Mouse (Mus musculus) G1E (cell line): ENCODE data around the gene Casp3. TPM values are rescaled to one million over a fixed set of nuclear protein-coding genes. Genes with fewer than 3 reads are reported as not detected.

Source experiments
- ATAC-seq: 2 replicates; pipeline ENCODE4 v1.8.0; 2016; ENCODE audit warnings: mild to moderate bottlenecking; ENCODE audit not compliant: insufficient number of reproducible peaks, poor library complexity, low FRiP score, severe bottlenecking; ENCODE audit errors: extremely low read depth
- DNase-seq: peaks from one replicate; pipeline ENCODE4 v3.0.0; 2012; ENCODE audit warnings: low spot score
- H3K27me3 ChIP-seq: 2 replicates; pipeline ENCODE4 v1.6.1; 2012; ENCODE audit warnings: mild to moderate bottlenecking, low read length, inconsistent platforms; ENCODE audit not compliant: insufficient read depth
- H3K36me3 ChIP-seq: replicated peaks from 2 replicates; pipeline ENCODE3; 2012; ENCODE audit warnings: mild to moderate bottlenecking, inconsistent platforms
- H3K4me1 ChIP-seq: 2 replicates; pipeline ENCODE4 v1.6.1; 2012; ENCODE audit warnings: low read depth, low read length, inconsistent platforms, mixed read lengths; ENCODE audit not compliant: insufficient read depth
- H3K4me3 ChIP-seq: 2 replicates; pipeline ENCODE4 v1.5.1; 2012; ENCODE audit warnings: low read depth, mild to moderate bottlenecking, inconsistent platforms, low read length, moderate library complexity, mixed read lengths
- H3K9me3 ChIP-seq: replicated peaks from 2 replicates; pipeline ENCODE4 v1.6.1; 2012; ENCODE audit warnings: inconsistent platforms
- CTCF ChIP-seq: IDR thresholded peaks from 2 replicates; pipeline ENCODE4 v1.5.1; 2012; ENCODE audit warnings: low read depth, low read length, inconsistent platforms, mixed read lengths
- GATA1 ChIP-seq: IDR thresholded peaks from 2 replicates; pipeline ENCODE4 v1.6.1; 2012; ENCODE audit warnings: borderline replicate concordance, low read length, inconsistent platforms, mixed read lengths
- GATA2 ChIP-seq: IDR thresholded peaks from 2 replicates; pipeline ENCODE4 v1.6.1; 2012; ENCODE audit warnings: low read depth, low read length, inconsistent platforms, borderline replicate concordance
- POLR2AphosphoS5 ChIP-seq: IDR thresholded peaks from 2 replicates; pipeline ENCODE4 v1.6.1; 2012; ENCODE audit warnings: low read depth, low read length, inconsistent platforms; ENCODE audit not compliant: insufficient replicate concordance
- TAL1 ChIP-seq: conservative IDR thresholded peaks from 2 replicates; pipeline ENCODE4 v1.6.1; 2012; ENCODE audit warnings: low read depth, low read length, inconsistent platforms, mixed read lengths
- polyA plus RNA-seq: library from polyadenylated mRNA; stranded (reverse); fragments of >175 nt; gene quantifications from 2 replicates; pipeline ENCODE4 v1.2.3, GENCODE M21; 2012
- total RNA-seq, 2 experiments: library from RNA; stranded (forward) in 1 of 2; stranded (reverse) in 1 of 2; fragments of 200-1000 nt in 1 of 2; fragments of >200 nt in 1 of 2; fragmentation: Nextera tagmentation in 1 of 2; gene quantifications; 2 replicates each; pipeline ENCODE4 v1.2.3; 2014 to 2017

The Casp3 gene
- total and polyA plus RNA-seq, 3 experiments = 38.8 to 390 (median 102) TPM

- Histone ChIP-seq H3K9me3 (no peaks in the 10 kb centered on the region), H3K27me3 (no peaks in the 10 kb centered on the region), H3K36me3 (peaks cover 80% of the 10 kb centered on the region), H3K4me3 (no peak overlapping the region), H3K4me1 (peaks cover 77% of the 10 kb centered on the region)
- ATAC-seq (no peak), DNase-seq (no peak)
- TF ChIP-seq GATA1 (no peak), CTCF (no peak), GATA2 (no peak), POLR2AphosphoS5 (no peak), TAL1 (no peak)
These were observed 9.6 kb downstream of the Casp3 start for GRCm38 (mm10) chr8:46626642-46627041.

- H3K9me3 ChIP-seq = no peaks in the 10 kb centered on the region
- no peak for ATAC-seq
- TF ChIP-seq POLR2AphosphoS5 (no peak), TAL1 (no peak), CTCF (no peak), GATA2 (no peak), GATA1 (no peak)
- H3K36me3 ChIP-seq = peaks cover 82% of the 10 kb centered on the region
- H3K4me3 ChIP-seq = no peak overlapping the region
- H3K4me1 ChIP-seq = peaks cover 66% of the 10 kb centered on the region
- DNase-seq = no peak
- no peaks in the 10 kb centered on the region for H3K27me3 ChIP-seq
These were observed 10.8 kb downstream of the Casp3 start for GRCm38 (mm10) chr8:46627881-46628280.

GRCm38 (mm10) chr8:46628645-46629044, 11.6 kb downstream of the Casp3 start:
- Histone ChIP-seq H3K36me3 (peaks cover 88% of the 10 kb centered on the region), H3K4me3 (no peak overlapping the region), H3K9me3 (no peaks in the 10 kb centered on the region), H3K4me1 (peaks cover 63% of the 10 kb centered on the region), H3K27me3 (no peaks in the 10 kb centered on the region)
- TF ChIP-seq GATA1 (no peak), CTCF (no peak), TAL1 (no peak), POLR2AphosphoS5 (no peak), GATA2 (no peak)
- no peak for DNase-seq
- ATAC-seq = no peak

- Histone ChIP-seq H3K4me3 (no peak overlapping the region), H3K27me3 (no peaks in the 10 kb centered on the region), H3K36me3 (peaks cover 93% of the 10 kb centered on the region), H3K4me1 (peaks cover 47% of the 10 kb centered on the region), H3K9me3 (no peaks in the 10 kb centered on the region)
- no peak for TF ChIP-seq POLR2AphosphoS5
- no peak for TF ChIP-seq GATA1
- no peak for TF ChIP-seq CTCF
- no peak for TF ChIP-seq GATA2
- TF ChIP-seq TAL1 = no peak
- no peak for DNase-seq
- no peak for ATAC-seq
These were observed 13.3 kb downstream of the Casp3 start for GRCm38 (mm10) chr8:46630422-46630821.

- Histone ChIP-seq H3K36me3 (peaks cover 97% of the 10 kb centered on the region), H3K27me3 (no peaks in the 10 kb centered on the region)
These were observed 13.8 kb downstream of the Casp3 start for GRCm38 (mm10) chr8:46630932-46631331.

GRCm38 (mm10) chr8:46639010-46639571, 22.0 kb downstream of the Casp3 start:
- Histone ChIP-seq H3K4me3 (no peak overlapping the region), H3K9me3 (no peaks in the 10 kb centered on the region), H3K27me3 (no peaks in the 10 kb centered on the region), H3K4me1 (peaks cover 36% of the 10 kb centered on the region), H3K36me3 (peaks cover 85% of the 10 kb centered on the region)
- no peak for TF ChIP-seq POLR2AphosphoS5
- no peak for TF ChIP-seq CTCF
- no peak for TF ChIP-seq GATA2
- TF ChIP-seq GATA1 = no peak
- TF ChIP-seq TAL1 = no peak
- no peak for DNase-seq
- no peak for ATAC-seq

More at GRCm38 (mm10) chr8:46630932-46631331, 13.8 kb downstream of the Casp3 start:
- Histone ChIP-seq H3K4me1 (peaks cover 42% of the 10 kb centered on the region), H3K4me3 (no peak overlapping the region), H3K9me3 (no peaks in the 10 kb centered on the region)
- TF ChIP-seq TAL1 = no peak
- TF ChIP-seq GATA1 = no peak
- no peak for TF ChIP-seq GATA2
- no peak for TF ChIP-seq CTCF
- DNase-seq = no peak
- ATAC-seq = no peak
